Mouse (Mus musculus): ENCODE results near the gene Golga3.

GRCm38 (mm10) chr5:110227336-110227883 is 50.9 kb downstream of the Golga3 start:
- no peak for TF ChIP-seq CTCF (IDR thresholded peaks at IDR 0.05; ENCODE audit: control insufficient read depth, insufficient read depth, insufficient replicate concordance, low read depth, low read length)
- no peak for TF ChIP-seq POLR2A (IDR thresholded peaks at IDR 0.05; ENCODE audit: control insufficient read depth, low read depth, low read length)

All from testis, adult 2 months (tissue).